Mouse (Mus musculus): ENCODE measurements around the gene Gm45140.

Gene Gm45140

GRCm38 (mm10) chr6:87740496-87740895 lies 95.1 kb downstream of the Gm45140 start:
- no peak for DNase-seq (ENCODE audit: low spot score in 2 of 2)

GRCm38 (mm10) chr6:87739898-87740297 lies 95.7 kb downstream of the Gm45140 start:
- no peak for DNase-seq (ENCODE audit: low spot score in 2 of 2)
